Mouse (Mus musculus) B cell, adult 2 months (primary cell): ENCODE results near the gene Lysmd1.
"Not testable (repeated sequence)": the region's sequence is repeated elsewhere in the genome, so short reads cannot be mapped to it uniquely, and the experiment has no call there.

ENCODE experiments used
- DNase-seq, 2 experiments: peaks; one replicate each; pipeline ENCODE4 v3.0.0; 2022

The Lysmd1 gene

GRCm38 (mm10) chr3:95133680-95134101, at the start of gene Lysmd1, which contains the start of gene Scnm1:
Gene Lysmd1 (plus strand): TSS chr3:95134088.
Gene Scnm1 (minus strand): TSS chr3:95134011.
- DNase-seq = peak; percentile 91 to 92

GRCm38 (mm10) chr3:95088071-95088470, 45.8 kb upstream of the Lysmd1 start:
- no peak for DNase-seq

GRCm38 (mm10) chr3:95100854-95101253, 33.0 kb upstream of the Lysmd1 start:
- no peak for DNase-seq

- no peak for DNase-seq
Observed at GRCm38 (mm10) chr3:95105121-95105520, 28.8 kb upstream of the Lysmd1 start.

GRCm38 (mm10) chr3:95105586-95106337, 28.1 kb upstream of the Lysmd1 start:
- DNase-seq = no peak

- peak; percentile 92 to 94 for DNase-seq
Observed at GRCm38 (mm10) chr3:95106338-95107117, 27.4 kb upstream of the Lysmd1 start, which contains the start of gene Pip5k1a. Gene Pip5k1a (minus strand): TSS chr3:95106930.

- not testable (repeated sequence) for DNase-seq
Observed at GRCm38 (mm10) chr3:95107308-95107707, 26.6 kb upstream of the Lysmd1 start.

GRCm38 (mm10) chr3:95107898-95108297, 26.0 kb upstream of the Lysmd1 start:
- no peak for DNase-seq

- DNase-seq = peak; percentile 87 to 89
Observed at GRCm38 (mm10) chr3:95110911-95111726, 22.8 kb upstream of the Lysmd1 start, which contains the start of gene Vps72. Gene Vps72 (plus strand): TSS chr3:95111022.

- DNase-seq = no peak
Observed at GRCm38 (mm10) chr3:95112760-95113159, 21.1 kb upstream of the Lysmd1 start.

GRCm38 (mm10) chr3:95117751-95118150, 16.1 kb upstream of the Lysmd1 start:
- no peak for DNase-seq

- DNase-seq = no peak
Observed at GRCm38 (mm10) chr3:95121580-95121979, 12.3 kb upstream of the Lysmd1 start.

- DNase-seq = peak; percentile 13 to 32
Observed at GRCm38 (mm10) chr3:95124246-95124645, 9.6 kb upstream of the Lysmd1 start, which contains the start of gene Tmod4. Gene Tmod4 (plus strand): TSS chr3:95124476.

GRCm38 (mm10) chr3:95124972-95125371, 8.9 kb upstream of the Lysmd1 start:
- no peak for DNase-seq

- no peak for DNase-seq
Observed at GRCm38 (mm10) chr3:95129226-95129651, 4.6 kb upstream of the Lysmd1 start.

GRCm38 (mm10) chr3:95130081-95130480, 3.8 kb upstream of the Lysmd1 start:
- DNase-seq = no peak

GRCm38 (mm10) chr3:95132389-95132788, 1.5 kb upstream of the Lysmd1 start:
- peak; percentile 37 to 44 for DNase-seq

GRCm38 (mm10) chr3:95133176-95133575, 712 bp upstream of the Lysmd1 start:
- DNase-seq = peak in 1 of 2 experiments; percentile 4

- not testable (repeated sequence) for DNase-seq
Observed at GRCm38 (mm10) chr3:95134133-95134532, 245 bp downstream of the Lysmd1 start.

- peak; percentile 48 to 54 for DNase-seq
Observed at GRCm38 (mm10) chr3:95135023-95135422, 1.1 kb downstream of the Lysmd1 start.

GRCm38 (mm10) chr3:95135433-95136052, 1.7 kb downstream of the Lysmd1 start:
- DNase-seq = peak; percentile 16 to 30

- DNase-seq = peak; percentile 59 to 65
Observed at GRCm38 (mm10) chr3:95136336-95136735, 2.4 kb downstream of the Lysmd1 start.
